Mouse (Mus musculus) frontal cortex, postnatal 25 days (tissue): ENCODE data around the gene Ovgp1.
"Not testable (repeated sequence)": the region's sequence is repeated elsewhere in the genome, so short reads cannot be mapped to it uniquely, and the experiment has no call there.

Source experiments
- DNase-seq, 2 experiments: peaks; one replicate each; pipeline ENCODE4 v3.0.0; 2022; ENCODE audit warnings: low spot score in 2 of 2

Ovgp1 gene

GRCm38 (mm10) chr3:105991653-105992283, 18.3 kb downstream of the Ovgp1 start:
- DNase-seq, result peak in 1 of 2 experiments; percentile 34

GRCm38 (mm10) chr3:105994730-105995129, 21.2 kb downstream of the Ovgp1 start:
- DNase-seq, result no peak

GRCm38 (mm10) chr3:106000707-106001375, 27.3 kb downstream of the Ovgp1 start:
- DNase-seq, result no peak

DNA sequence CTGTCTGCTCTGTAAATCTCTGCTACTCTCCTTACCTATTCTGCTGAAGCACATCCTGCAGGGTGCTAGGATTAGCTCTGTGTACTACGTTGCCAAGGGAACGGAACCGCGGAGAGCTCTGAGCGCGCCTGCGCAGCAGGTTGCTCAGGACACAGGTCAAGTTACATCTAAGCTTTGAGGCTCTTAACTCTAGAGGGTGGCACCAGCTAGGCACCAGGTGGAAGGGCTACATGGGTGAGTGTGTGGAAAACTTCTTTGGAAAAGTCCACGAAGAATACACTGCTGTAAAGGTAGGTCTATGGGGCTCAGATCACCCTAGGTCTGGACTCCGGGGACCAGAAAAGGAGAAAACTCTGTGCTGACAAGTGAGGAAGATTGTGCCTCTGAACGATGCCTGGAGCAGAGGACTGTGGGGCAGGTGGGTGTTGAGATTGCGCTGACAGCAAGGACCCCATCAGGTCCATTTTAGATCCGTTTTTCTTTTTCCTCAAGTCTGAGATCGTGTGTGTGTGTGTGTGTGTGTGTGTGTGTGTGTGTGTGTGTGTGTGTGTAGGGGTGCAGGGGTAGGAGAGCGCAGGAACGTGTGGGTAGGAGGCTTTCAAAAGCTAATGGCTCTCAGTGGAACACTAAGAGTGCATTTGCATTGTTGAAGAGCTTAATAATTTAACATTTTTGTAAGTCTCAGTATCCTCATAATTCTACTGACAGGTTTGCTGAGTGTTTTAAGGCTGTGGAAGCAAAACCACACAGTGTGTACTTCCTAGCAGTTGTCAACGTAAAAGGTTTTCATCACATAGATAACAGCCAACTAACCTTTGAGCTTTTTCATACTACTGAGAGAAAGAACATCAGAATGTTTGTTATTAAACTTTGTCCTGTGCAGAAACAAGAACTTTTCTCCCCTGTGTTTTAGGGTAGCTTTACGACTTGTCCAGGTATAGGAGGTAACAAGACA, 28.2 kb downstream of the Ovgp1 start:
- peak in 1 of 2 experiments; percentile 9 for DNase-seq

GRCm38 (mm10) chr3:106003360-106003759, 29.8 kb downstream of the Ovgp1 start:
- DNase-seq, result not testable (repeated sequence)

GRCm38 (mm10) chr3:106014546-106014945, 41.0 kb downstream of the Ovgp1 start, which contains the start of gene Pifo:
Gene Pifo, minus strand, starts transcription at chr3:106014646.
- no peak for DNase-seq

DNA sequence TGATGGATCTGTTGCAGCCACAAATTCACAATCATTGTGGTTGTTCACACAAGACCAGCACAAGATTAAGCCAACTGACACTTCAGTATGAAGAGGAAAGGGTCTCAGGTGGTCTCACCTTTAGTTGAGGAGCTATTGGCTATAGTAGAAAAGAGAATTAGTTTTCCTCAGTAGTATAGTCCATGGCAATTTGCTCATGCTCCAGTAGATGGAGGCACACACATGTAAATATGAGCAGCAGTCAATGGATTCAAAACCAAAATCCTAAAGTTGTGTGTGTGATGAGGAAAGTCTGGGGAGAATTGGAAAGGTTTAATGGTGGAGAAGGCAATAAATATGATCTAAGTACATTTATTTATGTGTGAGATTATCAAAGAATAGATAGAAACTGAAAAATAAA, 48.3 kb downstream of the Ovgp1 start:
- DNase-seq, result no peak

DNA sequence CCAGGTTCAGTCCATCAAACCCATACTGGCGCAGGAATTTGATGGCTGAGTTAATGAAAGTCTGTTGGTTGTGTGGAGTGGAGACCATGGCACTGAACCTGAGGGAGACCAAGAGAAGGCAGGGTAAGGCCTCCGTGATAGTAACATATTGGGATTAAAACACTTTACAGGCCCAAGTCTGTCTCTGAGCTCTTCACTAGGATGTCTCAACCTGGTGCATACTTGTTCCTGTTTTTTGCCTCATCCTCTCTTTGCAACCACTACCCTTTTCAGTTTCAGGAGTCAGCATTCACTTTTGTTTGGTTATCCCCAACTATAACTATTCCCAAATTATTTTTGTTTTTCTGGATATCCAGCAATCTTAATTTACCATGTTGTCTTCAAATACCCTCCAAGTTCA, 50.6 kb downstream of the Ovgp1 start:
- no peak for DNase-seq

DNA sequence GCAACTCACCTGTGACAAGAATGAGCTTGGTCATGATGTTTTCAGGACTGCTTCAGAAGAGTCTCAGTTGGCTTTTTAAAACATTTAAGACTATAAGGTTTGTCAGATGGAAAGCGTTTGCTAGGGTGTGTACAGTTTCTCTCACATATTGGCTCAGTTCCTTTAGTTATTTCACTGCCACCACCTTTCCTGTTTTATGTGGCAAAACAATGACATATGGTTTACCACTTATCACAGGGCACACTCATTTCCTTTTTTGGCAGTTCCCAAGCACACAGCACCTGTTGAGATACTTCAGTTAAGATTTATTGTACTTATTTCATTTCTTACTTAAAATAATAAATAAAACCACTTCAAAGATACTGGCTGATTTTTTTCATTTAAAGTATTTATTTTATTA, 59.3 kb downstream of the Ovgp1 start, which contains the start of gene Chil5:
Gene Chil5 (minus strand): TSS at position 34 of the 400 bp plus-strand sequence.
- DNase-seq, result no peak
